In genomic region chr6:116106967-116107470, GRCm38 (mm10) we compare ENCODE assay signal across 8 mouse cellular contexts.
A peak's percentile ranks its signal among the peaks of the same experiment; 100 is the strongest.
DNase-seq lines count a peak whose midpoint lies in the region; ATAC-seq and TF ChIP-seq lines count a peak whose summit lies in the region.

No protein-coding gene starts in this region.

- WGBS in kidney, adult 2 months = 41% methylated on average over 6 of the region's 6 CpGs
- WGBS in hindbrain, embryonic 12.5 days = 2% methylated on average over 6 of the region's 6 CpGs
- 3% methylated on average over 6 of the region's 6 CpGs for WGBS in midbrain, embryonic 12.5 days

- H3K4me2 ChIP-seq in hindbrain, embryonic 12.5 days (replicated peaks) = peak overlapping the region; percentile 80
- H3K4me2 ChIP-seq in midbrain, embryonic 12.5 days (replicated peaks) = peak overlapping the region; percentile 78

- peaks cover 3% of the 10 kb centered on the region; the same call in 1 of the 2 replicates for H3K4me1 ChIP-seq in kidney, adult 2 months (ENCODE audit: control insufficient read depth, insufficient read depth, low read length)
- H3K4me1 ChIP-seq in hindbrain, embryonic 12.5 days = peaks cover 13% of the 10 kb centered on the region
- peaks cover 10% of the 10 kb centered on the region for H3K4me1 ChIP-seq in midbrain, embryonic 12.5 days

- H3K9ac ChIP-seq in hindbrain, embryonic 12.5 days = peak overlapping the region; percentile 75
- H3K9ac ChIP-seq in midbrain, embryonic 12.5 days (replicated peaks) = peak overlapping the region; percentile 77

- H3K27me3 ChIP-seq in kidney, adult 2 months (replicated peaks; ENCODE audit: control insufficient read depth, insufficient read depth, low read length) = no peaks in the 10 kb centered on the region
- H3K27me3 ChIP-seq in hindbrain, embryonic 12.5 days = no peaks in the 10 kb centered on the region
- H3K27me3 ChIP-seq in midbrain, embryonic 12.5 days = no peaks in the 10 kb centered on the region

- no peaks in the 10 kb centered on the region for H3K9me3 ChIP-seq in hindbrain, embryonic 12.5 days (replicated peaks)
- H3K9me3 ChIP-seq in midbrain, embryonic 12.5 days = no peaks in the 10 kb centered on the region

- TF ChIP-seq POLR2A in kidney, adult 2 months (IDR thresholded peaks at IDR 0.05; ENCODE audit: low read depth, low read length) = no peak
- no peak for TF ChIP-seq POLR2A in brain, embryonic 14.5 days (IDR thresholded peaks at IDR 0.05; ENCODE audit: borderline replicate concordance, extremely low read depth, insufficient read depth, insufficient read length, poor library complexity, severe bottlenecking)

- H3K36me3 ChIP-seq in kidney, adult 2 months (ENCODE audit: control insufficient read depth, insufficient read depth, low read length) = no peaks in the 10 kb centered on the region
- H3K36me3 ChIP-seq in hindbrain, embryonic 12.5 days = no peaks in the 10 kb centered on the region
- no peaks in the 10 kb centered on the region for H3K36me3 ChIP-seq in midbrain, embryonic 12.5 days

- peak; percentile 61 for ATAC-seq in hindbrain, embryonic 12.5 days (ENCODE audit: low FRiP score)
- peak; percentile 48 for ATAC-seq in midbrain, embryonic 12.5 days (ENCODE audit: low FRiP score, low read depth)

- no peak overlapping the region for H3K27ac ChIP-seq in kidney, adult 2 months (ENCODE audit: insufficient read depth, low read depth, low read length)
- peak overlapping the region; percentile 94 for H3K27ac ChIP-seq in hindbrain, embryonic 12.5 days
- H3K27ac ChIP-seq in midbrain, embryonic 12.5 days (replicated peaks) = peak overlapping the region; percentile 91

- DNase-seq in kidney, adult 2 months = no peak
- no peak for DNase-seq in kidney, adult 9 months
- DNase-seq in brain, embryonic 14.5 days (ENCODE audit: low read depth) = peak; percentile 45
- DNase-seq in right cerebral cortex, postnatal 10 days (ENCODE audit: low spot score in 2 of 2) = no peak
- DNase-seq in urinary bladder, adult 18-20 months (ENCODE audit: low spot score in 2 of 2) = no peak
- no peak for DNase-seq in cerebellum, adult 9-10 months

- H3K4me3 ChIP-seq in kidney, adult 2 months (ENCODE audit: insufficient read depth, low read depth, low read length) = peak overlapping the region; percentile 60
- H3K4me3 ChIP-seq in hindbrain, embryonic 12.5 days = peak overlapping the region; percentile 66
- peak overlapping the region; percentile 71 for H3K4me3 ChIP-seq in midbrain, embryonic 12.5 days

- TF ChIP-seq CTCF in kidney, adult 2 months (conservative IDR thresholded peaks at IDR 0.05; ENCODE audit: insufficient read depth, insufficient read length, low read depth, low read length) = no peak
- no peak for TF ChIP-seq CTCF in brain, embryonic 14.5 days (IDR thresholded peaks at IDR 0.05; ENCODE audit: borderline replicate concordance, extremely low read depth, insufficient read depth, insufficient read length)
